Mouse (Mus musculus): Measurements from ENCODE around the gene Zfp106. TPM values are rescaled to one million over a fixed set of nuclear protein-coding genes. Genes with fewer than 3 reads are reported as not detected.

The Zfp106 gene
- polyA plus RNA-seq, 1 experiment: 67.0 TPM

- no peak for DNase-seq
- WGBS: 80% methylated on average over 5 of the region's 5 CpGs
- Histone ChIP-seq H3K27me3 (replicated peaks; ENCODE audit: control insufficient read depth, insufficient read depth, low read length) (no peaks in the 10 kb centered on the region), H3K4me1 (ENCODE audit: control insufficient read depth, insufficient read depth, low read length) (no peaks in the 10 kb centered on the region; the same call in 1 of the 2 replicates), H3K4me3 (ENCODE audit: insufficient read depth, low read depth, low read length) (no peak overlapping the region), H3K27ac (ENCODE audit: insufficient read depth, low read depth, low read length) (no peak overlapping the region), H3K36me3 (ENCODE audit: control insufficient read depth, insufficient read depth, low read length) (peaks cover 24% of the 10 kb centered on the region)
- TF ChIP-seq POLR2A (IDR thresholded peaks at IDR 0.05; ENCODE audit: low read depth, low read length) (no peak), CTCF (conservative IDR thresholded peaks at IDR 0.05; ENCODE audit: insufficient read depth, insufficient read length, low read depth, low read length) (no peak)
Measured at GRCm38 (mm10) chr2:120518547-120519210, 45.0 kb downstream of the Zfp106 start.

DNA sequence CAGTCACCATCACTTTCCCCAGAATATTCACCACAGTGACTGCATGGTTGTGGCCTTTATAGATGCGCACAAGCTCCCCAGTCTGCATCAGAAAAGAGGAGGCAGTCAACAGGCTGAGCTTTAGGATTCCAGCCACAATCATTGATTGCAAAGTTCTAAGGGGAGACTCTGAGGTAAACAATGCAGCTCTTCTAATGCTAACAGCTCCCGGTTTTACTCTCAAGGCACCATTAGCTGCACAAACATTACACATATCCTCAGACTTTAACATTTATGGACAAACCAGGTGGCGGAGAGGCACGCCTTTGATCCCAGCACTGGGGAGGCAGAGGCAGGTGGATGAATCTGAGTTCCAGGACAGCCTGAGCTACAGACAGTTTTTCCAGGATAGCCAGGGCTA is 49.5 kb downstream of the Zfp106 start:
- no peak overlapping the region for H3K27ac ChIP-seq (ENCODE audit: insufficient read depth, low read depth, low read length)
- no peak for DNase-seq
- H3K36me3 ChIP-seq (ENCODE audit: control insufficient read depth, insufficient read depth, low read length): peaks cover 10% of the 10 kb centered on the region
- no peaks in the 10 kb centered on the region; the same call in 1 of the 2 replicates for H3K4me1 ChIP-seq (ENCODE audit: control insufficient read depth, insufficient read depth, low read length)
- TF ChIP-seq POLR2A (IDR thresholded peaks at IDR 0.05; ENCODE audit: low read depth, low read length) (no peak), CTCF (conservative IDR thresholded peaks at IDR 0.05; ENCODE audit: insufficient read depth, insufficient read length, low read depth, low read length) (no peak)
- no peak overlapping the region for H3K4me3 ChIP-seq (ENCODE audit: insufficient read depth, low read depth, low read length)
- WGBS: 94% methylated on average over 4 of the region's 4 CpGs
- no peaks in the 10 kb centered on the region for H3K27me3 ChIP-seq (replicated peaks; ENCODE audit: control insufficient read depth, insufficient read depth, low read length)

DNA sequence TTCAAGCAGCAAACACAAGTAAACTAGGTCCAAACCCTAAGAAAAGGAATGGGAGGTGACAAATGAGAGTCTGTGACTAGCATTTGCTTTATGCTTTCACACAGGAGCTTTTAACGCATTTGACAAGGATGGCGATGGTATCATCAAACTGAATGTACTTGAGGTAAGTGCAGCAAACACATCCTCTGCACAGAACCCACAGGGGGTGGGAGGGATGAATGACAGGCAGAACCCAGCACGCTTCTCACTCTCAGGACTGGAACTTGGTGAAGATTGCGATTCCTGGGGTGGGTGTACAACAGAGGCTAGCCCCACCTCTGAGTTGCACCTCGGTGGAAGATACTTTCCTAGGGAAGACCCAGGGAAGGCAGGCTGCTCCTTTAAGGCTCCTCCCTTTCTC is 59.7 kb downstream of the Zfp106 start:
- Histone ChIP-seq H3K27me3 (replicated peaks; ENCODE audit: control insufficient read depth, insufficient read depth, low read length) (no peaks in the 10 kb centered on the region), H3K4me1 (ENCODE audit: control insufficient read depth, insufficient read depth, low read length) (no peaks in the 10 kb centered on the region), H3K4me3 (ENCODE audit: insufficient read depth, low read depth, low read length) (no peak overlapping the region), H3K36me3 (ENCODE audit: control insufficient read depth, insufficient read depth, low read length) (no peaks in the 10 kb centered on the region; the same call in 1 of the 2 replicates), H3K27ac (ENCODE audit: insufficient read depth, low read depth, low read length) (no peak overlapping the region)
- no peak for DNase-seq
- TF ChIP-seq CTCF (conservative IDR thresholded peaks at IDR 0.05; ENCODE audit: insufficient read depth, insufficient read length, low read depth, low read length): no peak
- TF ChIP-seq POLR2A (IDR thresholded peaks at IDR 0.05; ENCODE audit: low read depth, low read length): no peak
- 82% methylated on average over 5 of the region's 5 CpGs for WGBS

GRCm38 (mm10) chr2:120503094-120503493 is 60.5 kb downstream of the Zfp106 start:
- no peak for TF ChIP-seq POLR2A (IDR thresholded peaks at IDR 0.05; ENCODE audit: low read depth, low read length)
- TF ChIP-seq CTCF (conservative IDR thresholded peaks at IDR 0.05; ENCODE audit: insufficient read depth, insufficient read length, low read depth, low read length): no peak

DNA sequence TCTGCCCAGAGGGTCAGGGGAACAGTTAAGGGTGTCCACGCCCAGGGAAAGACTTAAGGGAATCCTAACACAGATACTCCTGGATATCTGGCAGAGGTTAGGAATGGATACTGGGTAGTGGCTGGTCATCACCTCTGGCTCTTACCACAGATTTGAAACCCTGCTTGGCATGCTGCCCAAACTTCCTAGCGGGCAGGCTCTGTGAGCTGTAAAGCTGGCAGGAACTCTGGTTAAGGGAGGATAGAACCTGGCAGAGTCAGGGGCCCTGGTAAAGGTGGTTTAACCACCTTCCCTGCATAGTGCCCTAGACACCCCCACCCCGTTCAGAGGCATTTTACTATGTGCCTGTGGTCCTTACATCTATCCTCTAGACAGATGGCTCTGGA is 61.0 kb downstream of the Zfp106 start:
- H3K27me3 ChIP-seq (replicated peaks; ENCODE audit: control insufficient read depth, insufficient read depth, low read length): no peaks in the 10 kb centered on the region
- H3K36me3 ChIP-seq (ENCODE audit: control insufficient read depth, insufficient read depth, low read length): no peaks in the 10 kb centered on the region
- no peak overlapping the region for H3K4me3 ChIP-seq (ENCODE audit: insufficient read depth, low read depth, low read length)
- no peak overlapping the region for H3K27ac ChIP-seq (ENCODE audit: insufficient read depth, low read depth, low read length)
- WGBS: 53% methylated on average over 3 of the region's 3 CpGs
- no peak for TF ChIP-seq POLR2A (IDR thresholded peaks at IDR 0.05; ENCODE audit: low read depth, low read length)
- no peak for TF ChIP-seq CTCF (conservative IDR thresholded peaks at IDR 0.05; ENCODE audit: insufficient read depth, insufficient read length, low read depth, low read length)
- H3K4me1 ChIP-seq (ENCODE audit: control insufficient read depth, insufficient read depth, low read length): no peaks in the 10 kb centered on the region
- peak; percentile 34 for DNase-seq

More at GRCm38 (mm10) chr2:120503094-120503493, 60.5 kb downstream of the Zfp106 start:
- Histone ChIP-seq H3K4me3 (ENCODE audit: insufficient read depth, low read depth, low read length) (no peak overlapping the region), H3K36me3 (ENCODE audit: control insufficient read depth, insufficient read depth, low read length) (no peaks in the 10 kb centered on the region), H3K27ac (ENCODE audit: insufficient read depth, low read depth, low read length) (no peak overlapping the region), H3K27me3 (replicated peaks; ENCODE audit: control insufficient read depth, insufficient read depth, low read length) (no peaks in the 10 kb centered on the region), H3K4me1 (ENCODE audit: control insufficient read depth, insufficient read depth, low read length) (no peaks in the 10 kb centered on the region)
- no peak for DNase-seq
- 89% methylated on average over 6 of the region's 6 CpGs for WGBS

GRCm38 (mm10) chr2:120501931-120502604 is 61.6 kb downstream of the Zfp106 start:
- Histone ChIP-seq H3K27ac (ENCODE audit: insufficient read depth, low read depth, low read length) (no peak overlapping the region), H3K4me3 (ENCODE audit: insufficient read depth, low read depth, low read length) (no peak overlapping the region), H3K4me1 (ENCODE audit: control insufficient read depth, insufficient read depth, low read length) (no peaks in the 10 kb centered on the region), H3K36me3 (ENCODE audit: control insufficient read depth, insufficient read depth, low read length) (no peaks in the 10 kb centered on the region), H3K27me3 (replicated peaks; ENCODE audit: control insufficient read depth, insufficient read depth, low read length) (no peaks in the 10 kb centered on the region)
- no peak for DNase-seq
- WGBS: 64% methylated on average over 13 of the region's 13 CpGs
- TF ChIP-seq CTCF (conservative IDR thresholded peaks at IDR 0.05; ENCODE audit: insufficient read depth, insufficient read length, low read depth, low read length) (no peak), POLR2A (IDR thresholded peaks at IDR 0.05; ENCODE audit: low read depth, low read length) (no peak)

DNA sequence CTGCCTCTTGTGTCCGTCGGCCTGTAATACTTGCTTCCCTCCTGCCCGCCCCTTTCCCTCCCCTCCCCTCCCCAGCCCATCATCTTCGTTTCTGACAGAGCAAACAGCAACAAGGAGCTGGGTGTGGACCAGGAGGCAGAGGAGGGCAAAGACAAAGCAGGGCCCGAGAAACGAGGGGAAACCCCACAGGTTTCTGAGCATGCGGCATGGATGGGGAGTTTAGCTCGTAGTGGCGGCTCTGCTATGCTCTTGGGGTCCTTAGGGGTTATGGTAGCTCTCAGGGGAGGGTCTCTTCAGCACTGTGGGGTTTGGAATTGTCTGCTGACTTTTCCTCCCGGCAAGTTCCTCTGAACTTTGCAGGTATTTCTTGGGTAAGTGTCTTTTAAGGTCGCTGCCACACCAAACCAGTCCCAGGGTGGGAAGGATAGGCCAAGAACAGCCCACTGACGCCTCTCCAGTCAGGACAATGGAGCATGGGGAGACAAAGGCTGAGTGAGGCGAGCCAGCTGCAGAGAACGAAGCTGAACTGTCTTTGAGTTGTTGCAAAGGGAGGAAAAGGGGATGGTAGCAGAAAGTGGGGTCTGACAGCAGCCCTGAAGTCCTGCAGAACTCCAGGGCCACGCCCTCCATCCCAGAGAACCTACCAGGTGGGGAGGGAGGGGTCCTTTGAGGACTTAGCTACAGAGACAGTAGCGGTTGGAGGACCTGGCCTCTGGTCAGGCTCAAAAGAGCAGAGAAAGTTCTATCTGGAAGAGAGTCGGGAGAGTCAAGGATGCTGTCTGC is 62.3 kb downstream of the Zfp106 start:
- no peaks in the 10 kb centered on the region for H3K4me1 ChIP-seq (ENCODE audit: control insufficient read depth, insufficient read depth, low read length)
- DNase-seq: no peak
- no peaks in the 10 kb centered on the region for H3K27me3 ChIP-seq (replicated peaks; ENCODE audit: control insufficient read depth, insufficient read depth, low read length)
- H3K36me3 ChIP-seq (ENCODE audit: control insufficient read depth, insufficient read depth, low read length): no peaks in the 10 kb centered on the region
- H3K4me3 ChIP-seq (ENCODE audit: insufficient read depth, low read depth, low read length): no peak overlapping the region
- 51% methylated on average over 17 of the region's 17 CpGs for WGBS
- TF ChIP-seq CTCF (conservative IDR thresholded peaks at IDR 0.05; ENCODE audit: insufficient read depth, insufficient read length, low read depth, low read length) (no peak), POLR2A (IDR thresholded peaks at IDR 0.05; ENCODE audit: low read depth, low read length) (no peak)
- H3K27ac ChIP-seq (ENCODE audit: insufficient read depth, low read depth, low read length): no peak overlapping the region

Data from kidney, adult 2 months (tissue).